Mouse (Mus musculus) bone marrow, adult 2 months (tissue): ENCODE measurements around the gene Ip6k1.

Experiments used
- CTCF ChIP-seq: fragments of 200-500 bp; IDR thresholded peaks from 2 replicates; pipeline ENCODE4 v1.5.1; 2011; ENCODE audit warnings: low read length, control low read depth; ENCODE audit not compliant: control insufficient read depth, insufficient read depth
- POLR2A ChIP-seq: fragments of 200-500 bp; IDR thresholded peaks from 2 replicates; pipeline ENCODE4 v1.6.1; 2011; ENCODE audit warnings: low read depth, mild to moderate bottlenecking, control low read depth, low read length, borderline replicate concordance; ENCODE audit not compliant: control insufficient read depth

DNA sequence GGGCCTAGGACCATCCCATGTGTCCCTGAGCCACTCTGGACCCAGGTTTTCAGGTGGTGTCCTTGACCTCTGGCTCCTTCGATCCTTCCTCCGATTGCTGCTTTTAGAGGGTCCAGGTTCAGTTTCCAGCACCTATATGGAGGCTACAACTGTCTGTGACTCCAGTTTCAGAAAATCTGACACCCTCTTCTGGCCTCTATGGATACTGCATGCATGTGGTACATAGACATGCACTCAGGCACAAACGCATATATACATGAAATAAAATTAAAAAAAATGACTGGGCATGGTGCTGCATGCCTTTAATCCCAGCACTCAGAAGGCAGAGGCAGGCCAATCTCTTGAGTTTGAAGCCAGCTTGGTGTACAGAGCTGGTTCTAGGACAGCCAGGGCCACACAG is 25.6 kb downstream of the Ip6k1 start:
- no peak for TF ChIP-seq POLR2A
- TF ChIP-seq CTCF: no peak
